Mouse (Mus musculus): Measurements from ENCODE around the gene Ywhae. TPM values are rescaled to one million over a fixed set of nuclear protein-coding genes. Genes with fewer than 3 reads are reported as not detected.
"Not testable (repeated sequence)": the region's sequence is repeated elsewhere in the genome, so short reads cannot be mapped to it uniquely, and the experiment has no call there.

Gene Ywhae
- polyA plus RNA-seq, 1 experiment from 2014 or later = 667 TPM

DNA sequence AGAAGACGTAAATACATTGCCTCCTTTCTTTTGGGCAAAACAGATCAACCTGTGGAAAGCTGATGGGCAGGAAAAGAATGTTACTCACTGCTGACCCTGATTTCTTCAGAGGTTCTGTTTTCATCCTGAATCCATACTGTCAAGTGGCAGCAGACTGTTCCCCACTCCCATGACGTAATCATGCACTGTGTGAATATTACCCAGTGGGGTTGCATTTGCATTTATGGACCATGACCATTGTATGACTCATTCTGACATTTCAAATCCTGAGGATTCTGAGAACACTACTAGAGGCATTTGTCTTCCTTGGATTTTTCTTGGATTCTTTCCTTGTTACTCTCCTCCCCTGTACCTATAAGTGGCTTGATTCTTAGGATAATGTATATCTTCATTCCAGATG, 28.9 kb upstream of the Ywhae start:
- H3K9me3 ChIP-seq (replicated peaks) = no peaks in the 10 kb centered on the region
- no peak for ATAC-seq (replicated peaks; ENCODE audit: insufficient number of reproducible peaks, insufficient read depth, low FRiP score, low read depth)
- H3K4me3 ChIP-seq = no peak overlapping the region
- H3K9ac ChIP-seq = no peak overlapping the region
- H3K27me3 ChIP-seq = no peaks in the 10 kb centered on the region
- H3K27ac ChIP-seq = no peak overlapping the region
- H3K36me3 ChIP-seq = peaks cover 74% of the 10 kb centered on the region
- H3K4me2 ChIP-seq = no peak overlapping the region
- 0 out of 2 replicates have a peak, but pooled peaks cover 3% of the 10 kb centered on the region for H3K4me1 ChIP-seq (replicated peaks)
- WGBS = 91% methylated on average over 2 of the region's 2 CpGs

DNA sequence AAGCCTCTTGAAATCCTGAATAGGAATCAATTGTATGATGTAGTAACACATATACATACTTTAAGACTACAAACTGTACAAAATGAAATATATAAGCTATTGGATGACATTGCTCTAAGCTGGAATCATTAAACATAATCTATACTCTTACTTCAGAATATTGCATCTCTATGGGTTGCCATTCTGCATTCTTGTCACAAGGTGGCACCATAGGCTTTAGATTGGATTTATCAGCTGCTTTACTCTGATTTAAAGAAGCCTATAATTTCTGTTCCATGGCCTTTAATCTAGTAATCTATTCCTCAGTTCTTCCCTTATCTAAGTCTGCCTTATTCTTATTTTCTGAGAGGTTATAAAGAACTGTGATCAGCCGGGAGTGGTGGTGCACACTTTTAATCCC, 18.7 kb upstream of the Ywhae start:
- no peak for ATAC-seq (replicated peaks; ENCODE audit: insufficient number of reproducible peaks, insufficient read depth, low FRiP score, low read depth)
- Histone ChIP-seq H3K36me3 (no peaks in the 10 kb centered on the region), H3K9ac (no peak overlapping the region), H3K27ac (no peak overlapping the region), H3K4me3 (no peak overlapping the region), H3K9me3 (replicated peaks) (no peaks in the 10 kb centered on the region), H3K27me3 (no peaks in the 10 kb centered on the region), H3K4me2 (no peak overlapping the region), H3K4me1 (replicated peaks) (peaks cover 3% of the 10 kb centered on the region; the same call in 1 of the 2 replicates)
- 79% methylated on average over 1 of the region's 1 CpGs for WGBS

GRCm38 (mm10) chr11:75715556-75715955, 17.1 kb upstream of the Ywhae start:
- ATAC-seq (replicated peaks; ENCODE audit: insufficient number of reproducible peaks, insufficient read depth, low FRiP score, low read depth) = no peak
- WGBS = 26% methylated on average over 12 of the region's 12 CpGs

DNA sequence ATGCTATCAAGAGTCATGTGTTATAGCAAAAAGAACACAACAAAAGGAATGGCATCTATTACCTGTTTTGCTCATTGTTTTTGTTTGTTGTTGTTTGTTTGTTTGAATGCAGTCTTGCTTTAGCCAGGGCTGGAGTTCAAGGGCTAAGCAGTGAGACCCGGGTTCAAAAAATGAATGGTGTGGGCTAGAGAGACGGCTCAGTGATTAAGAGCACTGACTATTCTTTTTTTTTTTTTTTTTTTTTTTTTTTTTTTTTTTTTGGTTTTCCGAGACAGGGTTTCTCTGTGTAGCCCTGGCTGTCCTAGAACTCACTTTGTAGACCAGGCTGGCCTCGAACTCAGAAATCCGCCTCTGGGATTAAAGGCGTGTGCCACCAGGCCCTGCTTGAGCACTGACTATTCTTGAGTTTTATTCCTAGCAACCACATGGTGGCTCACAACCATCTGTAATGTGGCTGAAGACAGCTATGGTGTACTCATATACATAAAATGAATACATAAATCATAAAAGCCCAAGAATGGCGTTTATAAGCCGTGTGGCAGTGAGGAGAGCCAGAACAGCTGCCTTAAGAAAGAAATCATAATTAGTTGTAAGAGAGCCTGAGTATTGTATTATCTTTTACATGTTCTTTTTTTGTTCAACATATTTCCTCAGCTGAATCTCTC, 15.9 kb upstream of the Ywhae start:
- Histone ChIP-seq H3K9me3 (replicated peaks) (no peaks in the 10 kb centered on the region), H3K4me2 (no peak overlapping the region), H3K4me3 (no peak overlapping the region), H3K4me1 (replicated peaks) (peaks cover 3% of the 10 kb centered on the region; the same call in 1 of the 2 replicates), H3K36me3 (no peaks in the 10 kb centered on the region), H3K9ac (no peak overlapping the region), H3K27me3 (no peaks in the 10 kb centered on the region), H3K27ac (no peak overlapping the region)
- ATAC-seq (replicated peaks; ENCODE audit: insufficient number of reproducible peaks, insufficient read depth, low FRiP score, low read depth) = no peak
- WGBS = 81% methylated on average over 8 of the region's 8 CpGs

More at GRCm38 (mm10) chr11:75715556-75715955, 17.1 kb upstream of the Ywhae start:
- Histone ChIP-seq H3K4me1 (replicated peaks) (peaks cover 3% of the 10 kb centered on the region; the same call in 1 of the 2 replicates), H3K4me3 (no peak overlapping the region), H3K9me3 (replicated peaks) (no peaks in the 10 kb centered on the region), H3K27me3 (no peaks in the 10 kb centered on the region), H3K36me3 (no peaks in the 10 kb centered on the region), H3K4me2 (peak overlapping the region; percentile 36), H3K27ac (no peak overlapping the region), H3K9ac (no peak overlapping the region)

DNA sequence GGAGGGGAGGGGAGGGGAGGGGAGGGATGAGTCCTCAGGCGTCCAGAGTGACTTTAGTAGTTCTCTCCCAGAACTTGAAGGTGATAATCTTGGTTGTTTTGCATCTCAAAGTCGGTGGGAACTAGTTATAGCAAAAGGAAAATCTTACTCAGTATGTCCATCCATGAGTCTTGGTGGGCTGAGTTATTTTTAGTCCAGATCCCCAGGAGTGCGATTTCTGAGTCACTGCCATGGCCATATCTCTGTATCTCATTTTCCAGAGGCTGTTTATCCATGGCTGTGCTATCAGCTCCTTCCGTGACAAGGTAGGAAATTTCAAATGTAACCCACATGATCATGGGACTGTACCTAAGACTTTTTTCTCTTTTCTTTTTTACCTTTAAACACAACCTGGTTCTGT, 10.3 kb upstream of the Ywhae start:
- H3K9ac ChIP-seq = no peak overlapping the region
- no peak overlapping the region for H3K4me3 ChIP-seq
- H3K36me3 ChIP-seq = no peaks in the 10 kb centered on the region
- H3K27ac ChIP-seq = no peak overlapping the region
- 17% methylated on average over 4 of the region's 4 CpGs for WGBS
- H3K27me3 ChIP-seq = no peaks in the 10 kb centered on the region
- no peaks in the 10 kb centered on the region for H3K4me1 ChIP-seq (replicated peaks)
- H3K9me3 ChIP-seq (replicated peaks) = no peaks in the 10 kb centered on the region
- H3K4me2 ChIP-seq = no peak overlapping the region
- no peak for ATAC-seq (replicated peaks; ENCODE audit: insufficient number of reproducible peaks, insufficient read depth, low FRiP score, low read depth)

- no peak for ATAC-seq (replicated peaks; ENCODE audit: insufficient number of reproducible peaks, insufficient read depth, low FRiP score, low read depth)
- Histone ChIP-seq H3K9ac (no peak overlapping the region), H3K4me3 (no peak overlapping the region), H3K4me2 (no peak overlapping the region), H3K36me3 (no peaks in the 10 kb centered on the region), H3K4me1 (replicated peaks) (peaks cover 6% of the 10 kb centered on the region), H3K27me3 (no peaks in the 10 kb centered on the region), H3K27ac (no peak overlapping the region), H3K9me3 (replicated peaks) (no peaks in the 10 kb centered on the region)
- WGBS = 66% methylated on average over 2 of the region's 2 CpGs
Observed at GRCm38 (mm10) chr11:75727168-75727567, 5.5 kb upstream of the Ywhae start.

GRCm38 (mm10) chr11:75727659-75728058, 5.0 kb upstream of the Ywhae start:
- H3K36me3 ChIP-seq; H3K4me3 ChIP-seq; H3K4me2 ChIP-seq; H3K27me3 ChIP-seq; H3K27ac ChIP-seq; H3K4me1 ChIP-seq (replicated peaks); H3K9me3 ChIP-seq (replicated peaks); H3K9ac ChIP-seq; ATAC-seq (replicated peaks; ENCODE audit: insufficient number of reproducible peaks, insufficient read depth, low FRiP score, low read depth): not testable (repeated sequence)
- WGBS = 88% methylated on average over 6 of the region's 6 CpGs

- H3K9ac ChIP-seq = peak overlapping the region; percentile 100
- no peaks in the 10 kb centered on the region for H3K27me3 ChIP-seq
- peaks cover 40% of the 10 kb centered on the region for H3K4me1 ChIP-seq (replicated peaks)
- H3K4me3 ChIP-seq = peak overlapping the region; percentile 81
- peak overlapping the region; percentile 98 for H3K27ac ChIP-seq
- H3K4me2 ChIP-seq = peak overlapping the region; percentile 65
- H3K9me3 ChIP-seq (replicated peaks) = no peaks in the 10 kb centered on the region
- 0% methylated on average over 50 of the region's 52 CpGs for WGBS
- H3K36me3 ChIP-seq = 0 out of 2 replicates have a peak, but pooled peaks cover 1% of the 10 kb centered on the region
- ATAC-seq (replicated peaks; ENCODE audit: insufficient number of reproducible peaks, insufficient read depth, low FRiP score, low read depth) = peak; percentile 56
Observed at GRCm38 (mm10) chr11:75733227-75733940, 715 bp downstream of the Ywhae start.

- no peak for ATAC-seq (replicated peaks; ENCODE audit: insufficient number of reproducible peaks, insufficient read depth, low FRiP score, low read depth)
- Histone ChIP-seq H3K9ac (no peak overlapping the region), H3K4me2 (peak overlapping the region; percentile 65), H3K4me3 (peak overlapping the region; percentile 81), H3K4me1 (replicated peaks) (peaks cover 55% of the 10 kb centered on the region), H3K27ac (no peak overlapping the region), H3K9me3 (replicated peaks) (no peaks in the 10 kb centered on the region), H3K36me3 (peaks cover 9% of the 10 kb centered on the region), H3K27me3 (no peaks in the 10 kb centered on the region)
- 74% methylated on average over 5 of the region's 5 CpGs for WGBS
Observed at GRCm38 (mm10) chr11:75735462-75736252, 3.0 kb downstream of the Ywhae start.

DNA sequence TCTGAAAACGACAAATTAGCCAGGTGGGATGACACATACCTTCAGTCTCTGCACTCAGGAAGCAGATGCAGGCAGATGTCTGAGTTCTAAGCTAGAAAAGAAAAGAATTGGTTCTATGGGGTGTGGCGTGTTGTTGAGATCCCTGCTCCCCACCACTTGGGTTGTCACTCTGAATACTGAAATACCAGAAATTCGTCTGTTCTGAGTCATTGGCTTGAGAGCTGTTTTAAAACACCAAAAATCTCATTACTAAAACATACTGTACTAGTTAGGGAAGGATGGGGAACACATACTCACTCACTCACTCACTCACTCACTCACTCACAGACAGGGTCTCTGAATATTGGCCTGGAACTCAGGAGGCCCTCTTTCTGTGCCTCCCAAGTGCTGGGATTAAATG, 4.3 kb downstream of the Ywhae start:
- Histone ChIP-seq H3K4me1 (replicated peaks) (peaks cover 64% of the 10 kb centered on the region), H3K9ac (peak overlapping the region; percentile 19; the same call in 1 of the 2 replicates), H3K9me3 (replicated peaks) (no peaks in the 10 kb centered on the region), H3K4me2 (peak overlapping the region; percentile 31), H3K4me3 (no peak overlapping the region), H3K27ac (no peak overlapping the region), H3K27me3 (no peaks in the 10 kb centered on the region), H3K36me3 (peaks cover 9% of the 10 kb centered on the region)
- no peak for ATAC-seq (replicated peaks; ENCODE audit: insufficient number of reproducible peaks, insufficient read depth, low FRiP score, low read depth)
- WGBS = 50% methylated on average over 3 of the region's 3 CpGs

DNA sequence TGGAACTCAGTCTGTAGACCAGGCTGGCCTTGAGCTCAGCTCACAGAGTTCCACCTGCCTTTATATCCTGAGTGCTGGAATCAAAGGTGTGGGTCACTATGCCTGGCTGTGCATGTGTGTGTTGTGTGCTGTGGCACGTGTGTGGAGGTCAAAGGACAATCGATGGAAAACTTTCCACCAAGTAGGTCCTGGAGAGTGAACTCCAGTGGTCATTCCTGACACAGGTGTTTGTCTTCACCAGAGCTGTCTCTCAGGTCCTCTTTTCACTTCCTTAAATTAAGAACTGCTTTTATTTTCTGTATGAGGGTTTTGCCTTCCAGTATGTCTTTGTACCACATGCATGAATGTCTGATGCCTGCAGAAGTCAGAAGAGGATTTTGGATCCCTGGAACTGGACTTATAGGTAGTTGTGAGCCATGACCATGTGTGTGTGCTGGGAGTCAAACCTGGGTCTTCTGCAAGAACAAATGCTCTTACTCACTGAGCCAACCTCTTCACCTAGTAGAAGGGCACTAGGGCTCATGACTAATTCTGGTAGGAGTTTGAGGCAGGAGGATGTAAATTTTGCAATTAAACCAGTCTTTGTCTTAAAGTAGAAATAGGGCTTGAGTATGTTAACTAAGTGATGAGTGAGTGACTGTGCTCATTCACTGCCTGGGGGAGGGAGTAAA, 5.3 kb downstream of the Ywhae start:
- ATAC-seq (replicated peaks; ENCODE audit: insufficient number of reproducible peaks, insufficient read depth, low FRiP score, low read depth) = no peak
- Histone ChIP-seq H3K27ac (no peak overlapping the region), H3K9ac (no peak overlapping the region), H3K27me3 (no peaks in the 10 kb centered on the region), H3K36me3 (peaks cover 9% of the 10 kb centered on the region), H3K4me1 (replicated peaks) (peaks cover 62% of the 10 kb centered on the region), H3K9me3 (replicated peaks) (no peaks in the 10 kb centered on the region), H3K4me2 (no peak overlapping the region), H3K4me3 (no peak overlapping the region)
- 58% methylated on average over 2 of the region's 2 CpGs for WGBS

All from heart, embryonic 15.5 days (tissue).